9 mouse cellular contexts compared by ENCODE assay signal in the genomic region with DNA sequence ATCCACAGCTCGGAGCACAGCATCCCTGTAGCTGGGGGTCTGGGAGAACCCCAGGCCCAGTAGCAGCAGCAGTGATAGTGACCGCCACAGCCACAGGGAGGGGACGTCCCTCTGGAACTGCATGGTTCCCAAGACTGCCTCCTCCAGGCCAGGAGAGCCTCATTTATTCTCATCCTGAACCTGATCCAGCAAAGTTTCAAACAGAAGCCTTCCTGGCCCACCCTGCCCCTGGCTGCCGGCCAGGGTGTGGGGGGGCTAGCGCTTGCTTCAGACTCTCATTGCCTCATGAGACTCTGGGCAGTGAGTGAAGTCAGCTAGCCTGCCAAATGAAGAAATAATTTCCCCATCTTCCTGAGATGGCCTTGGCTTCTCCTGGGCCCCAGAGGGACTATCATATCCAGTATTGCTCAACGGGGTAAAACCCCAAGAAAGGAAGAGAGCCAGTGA. TPM values are rescaled to one million over a fixed set of nuclear protein-coding genes. Genes with fewer than 3 reads are reported as not detected.
DNase-seq lines count a peak whose midpoint lies in the region; ATAC-seq and TF ChIP-seq lines count a peak whose summit lies in the region.
"Had no signal": no experiment of that assay in that cellular context is flagged by ENCODE, and none has a peak within 500 bp of the region (broad histone marks: within the 10 kb centered on the region; RNA-seq: fewer than 3 reads in every experiment).

A gene (minus strand): TSS at position 306 of the 447 bp plus-strand sequence.

- no peak within 1 kb of the TSS for H3K4me3 ChIP-seq in heart, postnatal 0 days (ENCODE audit: low read depth, low read length)
- H3K4me3 ChIP-seq in lung, embryonic 14.5 days (ENCODE audit: low read depth, low read length), result no peak within 1 kb of the TSS

- H3K9ac ChIP-seq in heart, postnatal 0 days (replicated peaks; ENCODE audit: low read depth, low read length), result no peak within 1 kb of the TSS
- no peak within 1 kb of the TSS for H3K9ac ChIP-seq in lung, embryonic 14.5 days

- DNase-seq in layer of hippocampus, postnatal 10 days (ENCODE audit: low spot score in 2 of 2), result peak; percentile 12 to 30
- no peak for DNase-seq in layer of hippocampus, postnatal 25 days (ENCODE audit: extremely low spot score in 1 of 2, low spot score in 1 of 2)
- DNase-seq in adrenal gland, postnatal 36 days, result peak; percentile 78
- peak; percentile 13 for DNase-seq in heart, postnatal 0 days (ENCODE audit: low spot score)
- DNase-seq in lung, embryonic 14.5 days, result peak; percentile 88
- no peak for DNase-seq in left cerebral cortex, adult 11 months (ENCODE audit: low spot score)
- no peak for DNase-seq in embryo, embryonic 9.5 days (ENCODE audit: extremely low spot score)
- DNase-seq in right cerebral cortex, postnatal 10 days (ENCODE audit: low spot score in 2 of 2), result no peak

- H3K9me3 ChIP-seq in heart, postnatal 0 days (replicated peaks; ENCODE audit: control insufficient read depth, low read length), result no peaks in the 10 kb centered on the region
- H3K9me3 ChIP-seq in lung, embryonic 14.5 days (ENCODE audit: low read depth, low read length), result no peaks in the 10 kb centered on the region

- H3K4me2 ChIP-seq in heart, postnatal 0 days (ENCODE audit: low read depth, low read length), result no peak within 1 kb of the TSS
- H3K4me2 ChIP-seq in lung, embryonic 14.5 days, result no peak within 1 kb of the TSS

- no peak within 1 kb of the TSS for H3K27ac ChIP-seq in heart, postnatal 0 days (ENCODE audit: low read depth)
- H3K27ac ChIP-seq in lung, embryonic 14.5 days (ENCODE audit: low read depth), result no peak within 1 kb of the TSS

- no peaks in the 10 kb centered on the region for H3K4me1 ChIP-seq in heart, postnatal 0 days (ENCODE audit: control insufficient read depth, insufficient read depth)
- H3K4me1 ChIP-seq in lung, embryonic 14.5 days (ENCODE audit: insufficient read depth), result no peaks in the 10 kb centered on the region

- no peak for TF ChIP-seq CTCF in heart, postnatal 0 days (IDR thresholded peaks at IDR 0.05; ENCODE audit: low read depth)
- no peak for TF ChIP-seq CTCF in lung, embryonic 14.5 days (IDR thresholded peaks at IDR 0.05; ENCODE audit: low read depth)

- H3K27me3 ChIP-seq in heart, postnatal 0 days (ENCODE audit: control insufficient read depth, insufficient read depth, low read length), result no peaks in the 10 kb centered on the region
- no peaks in the 10 kb centered on the region for H3K27me3 ChIP-seq in lung, embryonic 14.5 days (ENCODE audit: insufficient read depth, low read length)

- WGBS in heart, postnatal 0 days, result 35% methylated on average over 6 of the region's 6 CpGs
- 39% methylated on average over 6 of the region's 6 CpGs for WGBS in lung, embryonic 14.5 days

- H3K36me3 ChIP-seq in heart, postnatal 0 days (replicated peaks; ENCODE audit: control insufficient read depth, insufficient read depth, low read length), result no peaks in the 10 kb centered on the region
- H3K36me3 ChIP-seq in lung, embryonic 14.5 days (ENCODE audit: insufficient read depth), result 0 out of 2 replicates have a peak, but pooled peaks cover 2% of the 10 kb centered on the region

- peak; percentile 33; the same call in 1 of the 2 replicates for ATAC-seq in heart, postnatal 0 days (ENCODE audit: insufficient read depth, low read depth)
- ATAC-seq in lung, embryonic 14.5 days (ENCODE audit: insufficient read depth), result peak; percentile 89

- TF ChIP-seq EP300 in heart, postnatal 0 days (IDR thresholded peaks at IDR 0.05; ENCODE audit: low read depth), result no peak

RNA-seq across cellular contexts. Expression of the gene that starts here (rescaled TPM):
- 1 to 10 TPM in 1 of 2 experiments, not detected in 1; 3.0 TPM for total RNA-seq in layer of hippocampus, postnatal 10 days (2021)
- not detected for total RNA-seq in layer of hippocampus, postnatal 25 days (2021)
- total RNA-seq in adrenal gland, postnatal 36 days (2021), result under 1 TPM in 1 of 2 experiments, not detected in 1; 0.56 TPM
- total RNA-seq in heart, postnatal 0 days (2014; rRNA removed; ENCODE audit: low replicate concordance), result 8.4 TPM in 1 of 2 replicates, not detected in the other
- polyA plus RNA-seq in heart, postnatal 0 days (2015; fragmentation: Nextera tagmentation; extraction: Ambion mirVana), result 0.89 and 1.2 TPM in 2 replicates
- polyA plus RNA-seq in lung, embryonic 14.5 days (2014; fragmentation: Nextera tagmentation; extraction: Ambion mirVana), result 1.2 TPM in 1 of 2 replicates, not detected in the other
- total RNA-seq: left cerebral cortex, postnatal 10 days had no signal

Comparison
In these comparisons a context has a peak if more than half of its experiments do, and no peak if none do; other contexts are left out.
1. DNase-seq: peak in layer of hippocampus, postnatal 10 days (2 of 2), heart, postnatal 0 days (single experiment) and lung, embryonic 14.5 days (single experiment); none in layer of hippocampus, postnatal 25 days (0 of 2), left cerebral cortex, adult 11 months (single experiment), embryo, embryonic 9.5 days (single experiment) and right cerebral cortex, postnatal 10 days (0 of 2).
2. Peak in DNase-seq in adrenal gland, postnatal 36 days; RNA of the gene not detected or under 1 TPM.